Mouse (Mus musculus) WW6 (cell line): ENCODE data around the gene Gimap4.

Source experiments
- DNase-seq: peaks from one replicate; pipeline ENCODE4 v3.0.0-alpha.2; 2013; ENCODE audit warnings: low read depth, low spot score

Gene Gimap4

DNA sequence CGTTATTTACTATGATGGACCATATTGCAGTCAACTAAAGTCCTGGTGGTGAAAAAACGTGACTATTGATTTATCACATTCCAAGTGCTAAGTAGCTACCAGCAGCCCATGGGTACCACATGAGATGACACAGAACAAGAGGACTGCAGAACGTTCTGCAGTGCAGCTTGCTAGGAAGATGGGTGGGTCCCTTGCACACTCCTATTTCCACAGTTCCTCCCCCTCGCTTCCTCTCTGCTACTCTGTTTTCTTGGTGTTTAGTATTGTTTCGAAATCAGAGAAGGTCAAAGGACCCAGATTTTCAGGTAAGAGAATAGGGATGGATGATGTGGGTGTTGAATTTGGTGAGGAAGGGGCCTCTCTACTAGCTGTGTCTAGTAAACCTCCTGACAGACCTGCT, at the start of gene Gimap4:
TSS of gene Gimap4 (plus strand) at position 231 of the 400 bp plus-strand sequence.
- no peak for DNase-seq

DNA sequence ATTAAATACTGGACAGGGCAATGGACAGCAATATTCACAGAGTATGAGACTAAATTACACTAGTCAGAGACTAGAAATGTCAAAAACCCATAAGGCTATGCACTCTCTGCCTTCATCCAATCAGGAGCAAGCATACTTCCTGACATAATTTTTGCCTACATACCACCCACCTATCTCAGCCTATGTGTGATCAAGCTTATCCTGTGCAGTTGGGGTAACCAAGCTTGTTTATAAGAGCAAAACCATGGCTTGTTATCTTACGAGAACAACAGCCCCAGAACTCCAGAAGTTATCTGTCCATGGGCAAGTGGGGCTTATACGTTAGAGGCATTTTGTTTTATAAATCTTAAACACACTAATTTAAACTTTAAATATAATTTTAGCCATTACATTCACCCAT, 49.2 kb upstream of the Gimap4 start:
- DNase-seq = no peak

DNA sequence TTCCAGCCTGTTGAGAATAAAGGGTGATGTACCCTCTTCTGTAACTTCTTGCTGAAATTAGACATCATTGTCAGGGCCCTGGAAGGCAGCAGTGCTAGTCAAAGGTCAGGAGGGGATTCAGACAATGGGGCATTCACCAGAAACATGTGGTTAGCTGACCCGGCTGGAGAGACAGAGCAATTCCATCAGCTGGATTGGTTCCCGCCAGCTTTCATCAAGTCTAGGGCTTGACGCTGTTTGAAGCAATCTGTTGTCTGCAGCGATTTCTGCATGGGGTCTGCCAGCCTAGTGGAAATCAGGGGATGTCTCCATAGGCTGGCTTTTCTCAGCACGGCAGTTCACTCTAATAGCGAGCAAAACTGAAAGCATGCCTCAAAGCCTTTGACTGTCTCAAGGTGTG, 47.8 kb upstream of the Gimap4 start:
- DNase-seq = no peak

GRCm38 (mm10) chr6:48637811-48638500, 46.4 kb upstream of the Gimap4 start:
- no peak for DNase-seq

DNA sequence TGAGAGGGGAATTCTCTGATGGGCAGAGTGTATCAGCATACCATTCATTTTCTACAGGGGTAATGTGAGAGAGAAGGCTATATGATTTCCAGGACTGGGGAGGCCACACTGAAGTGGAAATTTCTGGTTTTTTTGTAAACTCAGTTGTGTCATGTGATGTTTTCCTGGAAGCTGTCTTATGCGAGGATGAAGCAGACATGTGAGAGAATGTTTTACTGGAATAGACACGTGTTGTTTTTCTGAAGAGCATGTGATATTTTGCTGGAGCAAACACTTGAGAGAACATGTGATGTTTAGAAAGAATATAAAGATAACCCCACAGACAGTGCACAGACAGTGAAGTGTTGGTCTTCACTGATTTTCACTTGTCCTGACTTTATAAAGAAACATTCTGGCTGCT, 45.8 kb upstream of the Gimap4 start:
- DNase-seq = no peak

- no peak for DNase-seq
Observed at GRCm38 (mm10) chr6:48641391-48641790, 43.0 kb upstream of the Gimap4 start.

DNA sequence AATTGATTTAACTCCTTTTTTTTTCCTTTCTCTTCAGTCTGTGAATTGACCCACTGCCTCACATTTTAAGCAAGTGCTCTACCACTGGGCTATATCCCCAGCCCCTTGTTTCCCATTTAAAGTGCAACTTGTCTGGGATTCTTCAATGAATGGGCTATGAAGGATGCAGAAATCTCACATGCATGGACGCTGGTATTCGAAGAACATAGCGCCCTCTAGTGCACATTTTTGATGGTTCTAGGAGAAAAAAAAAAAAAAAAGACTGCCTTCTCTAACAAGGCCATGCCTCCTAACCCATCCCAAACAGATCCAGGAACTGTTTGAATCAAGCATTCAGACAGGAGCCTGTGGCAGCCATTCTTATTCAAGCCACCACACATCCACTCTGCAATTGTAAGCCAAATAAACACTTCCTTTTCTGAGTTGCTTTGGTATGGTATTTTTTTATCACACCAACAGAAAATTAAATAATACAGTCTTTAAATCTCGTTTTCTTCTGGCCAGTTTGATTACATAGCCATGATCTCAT, 41.5 kb upstream of the Gimap4 start:
- DNase-seq = no peak

- no peak for DNase-seq
Observed at GRCm38 (mm10) chr6:48645660-48646308, 38.6 kb upstream of the Gimap4 start.

- no peak for DNase-seq
Observed at GRCm38 (mm10) chr6:48646309-48646690, 38.0 kb upstream of the Gimap4 start.

DNA sequence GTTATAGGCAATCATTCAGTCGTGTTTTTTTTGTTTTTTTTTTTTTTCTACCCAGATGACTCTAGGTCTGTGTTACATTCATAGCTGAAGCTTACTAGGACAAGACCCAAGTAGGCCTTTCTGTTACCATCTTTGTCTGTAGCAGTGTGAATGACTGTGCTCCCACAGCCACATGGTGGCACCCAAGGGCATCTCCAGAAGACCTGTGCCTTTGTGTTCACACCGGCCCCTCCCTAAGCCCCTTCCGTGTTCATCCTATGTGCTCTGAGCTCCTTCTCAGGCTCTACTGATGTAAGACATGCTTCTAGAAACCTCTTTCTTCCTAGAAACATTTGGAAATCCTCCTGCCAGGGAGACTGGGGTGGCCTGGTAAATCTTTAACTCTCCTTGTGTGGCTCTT, 37.4 kb upstream of the Gimap4 start, which contains the start of gene Gimap8:
TSS of gene Gimap8 (plus strand) at position 240 of the 400 bp plus-strand sequence.
- no peak for DNase-seq

DNA sequence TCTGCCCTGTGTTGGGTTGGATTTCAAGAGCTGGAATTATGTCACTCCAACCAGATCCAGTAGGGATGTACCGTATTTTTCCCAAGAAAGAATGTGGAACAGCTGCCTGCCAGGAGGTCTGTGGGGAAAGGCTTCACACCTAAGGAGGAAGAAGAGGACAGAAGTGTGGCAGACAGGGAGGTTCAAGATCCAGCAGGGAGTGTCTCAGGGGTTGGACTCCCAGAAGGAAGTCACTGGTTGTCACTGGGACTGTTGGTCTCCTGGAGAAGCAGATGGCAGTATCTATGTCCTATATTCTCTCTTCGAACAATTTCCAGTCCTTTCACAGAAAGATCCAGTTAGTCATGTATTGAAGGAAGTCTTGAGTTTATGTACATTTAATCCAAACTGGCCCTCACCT, 36.7 kb upstream of the Gimap4 start:
- no peak for DNase-seq

GRCm38 (mm10) chr6:48648779-48649178, 35.6 kb upstream of the Gimap4 start:
- DNase-seq = no peak

- DNase-seq = no peak
Observed at GRCm38 (mm10) chr6:48650041-48650440, 34.3 kb upstream of the Gimap4 start.

DNA sequence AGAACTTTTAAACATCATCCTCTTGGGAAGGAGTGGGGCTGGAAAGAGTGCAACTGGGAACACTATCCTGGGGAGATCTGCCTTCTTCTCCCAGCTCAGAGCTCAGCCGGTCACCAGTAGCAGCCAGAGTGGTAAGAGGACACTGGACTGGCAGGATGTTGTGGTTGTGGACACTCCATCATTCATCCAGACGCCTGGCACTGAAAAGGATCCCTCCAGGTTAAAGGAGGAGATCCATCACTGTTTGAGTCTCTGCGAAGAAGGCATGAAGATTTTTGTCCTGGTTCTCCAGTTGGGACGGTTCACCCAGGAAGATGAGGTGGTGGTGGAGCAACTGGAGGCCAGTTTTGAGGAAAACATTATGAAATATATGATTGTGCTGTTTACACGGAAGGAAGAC, 25.6 kb upstream of the Gimap4 start:
- DNase-seq = no peak

GRCm38 (mm10) chr6:48664750-48665149, 19.6 kb upstream of the Gimap4 start:
- DNase-seq = no peak

- no peak for DNase-seq
Observed at GRCm38 (mm10) chr6:48665471-48665870, 18.9 kb upstream of the Gimap4 start.

DNA sequence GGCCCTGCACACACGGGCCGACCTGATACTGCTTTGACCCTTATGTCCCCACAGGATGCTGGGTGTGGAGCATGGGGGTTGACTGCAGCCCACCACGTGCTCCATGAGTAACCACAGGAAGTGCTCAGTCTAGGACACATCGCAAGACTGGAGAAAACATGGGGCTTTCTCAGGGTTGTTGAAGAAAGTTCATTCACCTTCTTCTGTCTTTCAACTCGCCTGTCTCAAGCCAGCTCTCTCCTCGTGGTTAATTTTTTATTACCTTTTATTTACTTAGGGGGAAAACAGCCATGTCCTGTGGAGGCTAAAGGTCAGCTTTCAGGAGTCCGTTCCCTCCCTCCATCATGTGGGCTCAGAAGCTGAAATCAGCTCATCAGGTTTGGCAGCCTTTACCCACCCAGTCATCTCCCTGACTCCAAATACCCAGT, 18.2 kb upstream of the Gimap4 start:
- no peak for DNase-seq

GRCm38 (mm10) chr6:48668022-48668421, 16.3 kb upstream of the Gimap4 start:
- DNase-seq = no peak

GRCm38 (mm10) chr6:48669446-48669969, 14.8 kb upstream of the Gimap4 start:
- DNase-seq = no peak

GRCm38 (mm10) chr6:48674291-48675058, 9.9 kb upstream of the Gimap4 start:
- no peak for DNase-seq

DNA sequence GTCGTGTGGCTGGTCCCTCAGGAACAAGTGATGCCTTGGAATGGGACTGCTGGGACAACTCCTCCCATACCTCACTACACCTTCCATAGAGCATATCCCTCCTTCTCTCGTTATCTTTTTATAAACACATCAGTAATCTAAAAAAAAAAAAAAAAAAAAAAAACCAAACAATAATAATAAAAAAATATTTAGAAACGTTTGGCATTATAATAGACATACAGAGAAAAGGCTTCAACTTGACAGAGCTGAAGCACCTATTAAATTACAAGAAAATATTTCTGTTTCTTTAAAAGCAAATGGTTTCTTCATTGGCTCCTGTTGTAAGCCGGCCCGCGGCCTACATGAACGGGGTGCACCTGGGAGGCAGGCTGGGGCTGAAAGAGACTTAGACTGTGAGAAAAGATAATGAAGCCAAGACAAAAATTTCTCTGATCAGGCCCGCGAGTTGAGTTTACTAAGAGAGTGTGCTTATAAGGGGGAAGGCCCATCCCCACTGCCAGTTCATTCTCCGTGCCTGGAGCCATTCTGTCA, 8.9 kb upstream of the Gimap4 start:
- DNase-seq = no peak
